Mouse (Mus musculus) heart, adult 2 months (tissue): Measurements from ENCODE around the gene Olfml3. TPM values are rescaled to one million over a fixed set of nuclear protein-coding genes. Genes with fewer than 3 reads are reported as not detected.

Experiments
- DNase-seq, 2 experiments: peaks; one replicate each; pipeline ENCODE4 v3.0.0; 2021
- H3K27ac ChIP-seq: fragments of 200-600 bp; 2 replicates; pipeline ENCODE4 v1.8.1; 2022
- H3K27me3 ChIP-seq: fragments of 200-500 bp; 2 replicates; pipeline ENCODE4 v1.6.1; 2012; ENCODE audit warnings: mild to moderate bottlenecking, low read length, inconsistent platforms, mixed read lengths; ENCODE audit not compliant: control insufficient read depth, insufficient read depth
- H3K36me3 ChIP-seq: fragments of 200-500 bp; 2 replicates; pipeline ENCODE4 v1.6.1; 2012; ENCODE audit warnings: low read length, inconsistent platforms; ENCODE audit not compliant: control insufficient read depth, insufficient read depth
- H3K4me1 ChIP-seq: fragments of 200-500 bp; 2 replicates; pipeline ENCODE4 v1.6.1; 2011; ENCODE audit warnings: low read length; ENCODE audit not compliant: control insufficient read depth, insufficient read depth
- H3K4me3 ChIP-seq: fragments of 200-600 bp; 2 replicates; pipeline ENCODE4 v1.8.1; 2022
- H3K79me2 ChIP-seq: fragments of 200-500 bp; replicated peaks from 2 replicates; pipeline ENCODE4 v1.6.1; 2012; ENCODE audit warnings: mild to moderate bottlenecking, inconsistent platforms, low read length, moderate library complexity, mixed read lengths; ENCODE audit not compliant: control insufficient read depth, insufficient read depth
- H3K9ac ChIP-seq: fragments of 200-500 bp; 2 replicates; pipeline ENCODE4 v1.6.1; 2012; ENCODE audit warnings: low read depth, mild to moderate bottlenecking, control low read depth, inconsistent platforms, low read length, mixed read lengths
- CTCF ChIP-seq: fragments of 200-600 bp; IDR thresholded peaks from 2 replicates; pipeline ENCODE4 v1.8.1; 2022; ENCODE audit warnings: antibody characterized with exemption, mild to moderate bottlenecking, moderate library complexity
- EP300 ChIP-seq: fragments of 200-500 bp; IDR thresholded peaks from 2 replicates; pipeline ENCODE4 v1.6.1; 2011; ENCODE audit warnings: low read depth, low read length, control low read depth; ENCODE audit not compliant: insufficient read depth
- POLR2A ChIP-seq: fragments of 200-500 bp; IDR thresholded peaks from 2 replicates; pipeline ENCODE4 v1.6.1; 2011; ENCODE audit warnings: mild to moderate bottlenecking, low read depth, low read length, control low read depth; ENCODE audit not compliant: insufficient read depth
- WGBS: fragments of 180-500 bp; shearing (Covaris S2); methylation state at CpG from one replicate; pipeline ENCODE4 v1.1.7; 2018; 5-methylcytosine and 5-hydroxymethylcytosine counted together
- intact Hi-C: fragments of 180-260 bp; cut with DNase I; formaldehyde crosslinking; loops from one replicate; pipeline ENCODE4 v1.15.1; 2025
- polyA plus RNA-seq: library from polyadenylated mRNA; depleted of rRNA; stranded (reverse); fragments of >200 nt; gene quantifications from 2 replicates; pipeline ENCODE4 v1.2.3, GENCODE M21; 2012
- total RNA-seq, 2 experiments: library from RNA; stranded (reverse); gene quantifications; 2 replicates each; pipeline ENCODE4 v1.2.3; 2021

Olfml3 gene
- total and polyA plus RNA-seq, 3 experiments: 5.7 to 11.7 (median 6.0) TPM

- intact Hi-C loops: no loop called here
- H3K79me2 ChIP-seq: no peaks in the 10 kb centered on the region
- H3K4me3 ChIP-seq: no peak overlapping the region
- no peaks in the 10 kb centered on the region for H3K27me3 ChIP-seq
- H3K4me1 ChIP-seq: no peaks in the 10 kb centered on the region
- no peak for DNase-seq
- 84% methylated on average over 9 of the region's 9 CpGs for WGBS
- TF ChIP-seq EP300 (no peak), CTCF (no peak), POLR2A (no peak)
- no peaks in the 10 kb centered on the region for H3K36me3 ChIP-seq
- no peak overlapping the region for H3K9ac ChIP-seq
- H3K27ac ChIP-seq: no peak overlapping the region
These were observed 8.0 kb downstream of the Olfml3 start for GRCm38 (mm10) chr3:103729850-103730249.

DNA sequence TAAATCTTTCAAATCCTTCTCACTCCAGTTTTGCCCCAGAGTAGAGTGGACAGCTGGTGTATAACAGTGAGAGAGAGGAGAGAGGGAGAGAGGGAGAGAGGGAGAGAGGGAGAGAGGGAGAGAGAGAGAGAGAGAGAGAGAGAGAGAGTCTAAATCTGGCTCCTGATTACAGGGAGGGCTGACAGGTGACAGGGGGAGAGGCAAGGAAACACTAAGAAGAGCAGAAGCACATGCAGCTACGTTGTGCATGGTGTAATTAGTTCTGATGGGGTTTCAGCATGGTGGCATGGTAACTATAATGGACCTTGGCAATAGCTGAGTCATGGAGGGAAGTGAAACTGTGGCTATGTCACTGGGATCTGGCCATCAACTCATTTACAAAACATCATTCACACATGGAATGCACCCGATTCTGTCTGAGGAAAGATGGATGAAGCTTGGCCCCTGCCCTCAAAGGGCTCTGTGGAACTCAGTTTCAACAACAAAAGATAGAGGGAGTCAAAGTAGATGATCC lies 9.9 kb downstream of the Olfml3 start:
- intact Hi-C loops: no loop called here
- 49% methylated on average over 2 of the region's 2 CpGs for WGBS
- Histone ChIP-seq H3K4me3 (no peak overlapping the region), H3K79me2 (no peaks in the 10 kb centered on the region), H3K36me3 (no peaks in the 10 kb centered on the region), H3K27me3 (no peaks in the 10 kb centered on the region), H3K9ac (no peak overlapping the region), H3K27ac (no peak overlapping the region), H3K4me1 (no peaks in the 10 kb centered on the region)
- TF ChIP-seq CTCF (no peak), POLR2A (no peak), EP300 (no peak)
- no peak for DNase-seq

DNA sequence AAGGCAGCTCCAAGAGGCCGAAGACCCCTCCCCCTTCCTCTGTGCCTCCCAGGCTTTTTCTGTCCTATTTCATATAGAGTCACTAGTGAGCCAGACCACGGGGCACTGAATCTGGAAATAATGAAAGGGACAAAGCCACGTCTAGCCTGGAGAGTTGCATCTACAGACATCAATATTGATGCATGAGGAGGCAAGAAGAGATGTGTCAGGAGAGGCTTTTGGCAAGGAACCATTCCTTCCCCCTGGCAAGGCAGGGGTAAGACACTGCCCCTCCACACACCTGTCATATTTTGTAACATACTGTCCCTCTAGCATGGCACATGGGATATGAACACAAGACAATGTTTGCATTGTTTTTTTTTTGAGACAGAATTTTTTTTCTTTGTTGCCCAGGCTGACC lies 11.2 kb downstream of the Olfml3 start:
- no peaks in the 10 kb centered on the region for H3K36me3 ChIP-seq
- peak in 1 of 2 experiments; percentile 4 for DNase-seq
- intact Hi-C loops: no loop called here

DNA sequence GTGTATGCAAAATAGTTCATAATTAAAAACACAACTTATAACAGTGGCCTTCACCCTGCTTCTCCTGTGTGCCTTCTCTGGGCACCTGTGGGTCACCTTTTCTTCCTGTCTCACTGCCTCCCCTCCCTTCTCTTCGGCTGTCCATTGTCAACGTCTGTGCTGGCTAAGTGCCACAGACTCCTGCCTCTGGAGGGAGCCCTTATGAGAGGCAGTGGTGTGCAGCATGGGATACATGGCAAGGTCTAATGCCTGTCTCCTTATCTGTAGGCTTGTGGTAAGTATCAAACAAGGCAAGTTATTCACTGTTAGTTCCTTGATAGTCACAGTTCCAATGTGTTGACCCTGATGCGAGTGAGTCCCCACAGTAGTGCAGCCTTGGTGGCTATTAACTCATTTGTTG lies 13.7 kb downstream of the Olfml3 start:
- TF ChIP-seq CTCF: peak; percentile 17; the same call in 1 of the 2 replicates
- no peak for TF ChIP-seq POLR2A
- TF ChIP-seq EP300: no peak

More for the DNA sequence above, 11.2 kb downstream of the Olfml3 start:
- Histone ChIP-seq H3K79me2 (no peaks in the 10 kb centered on the region), H3K4me1 (no peaks in the 10 kb centered on the region), H3K27me3 (no peaks in the 10 kb centered on the region), H3K9ac (no peak overlapping the region), H3K4me3 (no peak overlapping the region), H3K27ac (no peak overlapping the region)
- 60% methylated on average over 3 of the region's 3 CpGs for WGBS
- TF ChIP-seq EP300: no peak
- no peak for TF ChIP-seq CTCF
- TF ChIP-seq POLR2A: no peak

GRCm38 (mm10) chr3:103718728-103719127 lies 19.1 kb downstream of the Olfml3 start:
- Histone ChIP-seq H3K36me3 (no peaks in the 10 kb centered on the region), H3K27ac (no peak overlapping the region), H3K4me3 (no peak overlapping the region), H3K27me3 (no peaks in the 10 kb centered on the region), H3K79me2 (no peaks in the 10 kb centered on the region), H3K9ac (no peak overlapping the region), H3K4me1 (no peaks in the 10 kb centered on the region; the same call in 1 of the 2 replicates)
- TF ChIP-seq EP300 (no peak), POLR2A (no peak), CTCF (no peak)
- 86% methylated on average over 4 of the region's 4 CpGs for WGBS
- DNase-seq: no peak
- intact Hi-C loops: no loop called here

More for the DNA sequence above, 13.7 kb downstream of the Olfml3 start:
- no peaks in the 10 kb centered on the region for H3K27me3 ChIP-seq
- no peaks in the 10 kb centered on the region for H3K36me3 ChIP-seq
- no peak overlapping the region for H3K27ac ChIP-seq
- H3K4me1 ChIP-seq: no peaks in the 10 kb centered on the region
- no peak overlapping the region for H3K4me3 ChIP-seq
- H3K9ac ChIP-seq: no peak overlapping the region
- WGBS: 19% methylated on average over 3 of the region's 3 CpGs
- no peaks in the 10 kb centered on the region for H3K79me2 ChIP-seq
- intact Hi-C loops: no loop called here
- no peak for DNase-seq

- no peak overlapping the region for H3K4me3 ChIP-seq
- intact Hi-C loops: no loop called here
- no peaks in the 10 kb centered on the region; the same call in 1 of the 2 replicates for H3K4me1 ChIP-seq
- H3K36me3 ChIP-seq: no peaks in the 10 kb centered on the region
- 55% methylated on average over 15 of the region's 15 CpGs for WGBS
- DNase-seq: peak; percentile 32 to 37
- no peak overlapping the region for H3K9ac ChIP-seq
- no peaks in the 10 kb centered on the region for H3K79me2 ChIP-seq
- no peak for TF ChIP-seq EP300
- TF ChIP-seq CTCF: no peak
- TF ChIP-seq POLR2A: no peak
- H3K27me3 ChIP-seq: no peaks in the 10 kb centered on the region
- H3K27ac ChIP-seq: peak overlapping the region; percentile 2; the same call in 1 of the 2 replicates
These were observed 20.7 kb downstream of the Olfml3 start for GRCm38 (mm10) chr3:103716774-103717760.
